Mouse (Mus musculus): ENCODE measurements around the gene Olfr736. TPM values are rescaled to one million over a fixed set of nuclear protein-coding genes. Genes with fewer than 3 reads are reported as not detected.

Gene Olfr736
- polyA plus RNA-seq (2012; ENCODE audit: low replicate concordance): not detected in 2 replicates

DNA sequence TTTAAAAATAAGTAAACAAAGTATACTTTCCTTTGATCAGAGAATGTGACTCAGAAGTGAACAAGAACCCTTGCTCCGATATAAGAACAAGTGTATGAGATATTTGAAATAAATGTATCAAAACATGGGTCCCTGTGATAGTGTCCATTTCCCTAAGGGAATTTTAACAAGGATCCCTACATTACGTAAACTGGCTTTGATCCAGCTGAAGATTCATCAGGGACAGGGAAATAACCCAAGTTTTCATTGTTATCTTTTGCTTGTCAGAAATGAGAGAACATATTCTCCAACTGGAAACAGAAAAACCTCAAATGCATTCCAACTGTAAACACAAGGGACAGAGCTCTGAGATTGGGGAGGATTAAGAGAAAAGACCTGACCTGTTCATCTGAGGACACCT lies at the start of gene Olfr736:
Gene Olfr736, plus strand, starts transcription at position 301 of the 400 bp plus-strand sequence.

DNA sequence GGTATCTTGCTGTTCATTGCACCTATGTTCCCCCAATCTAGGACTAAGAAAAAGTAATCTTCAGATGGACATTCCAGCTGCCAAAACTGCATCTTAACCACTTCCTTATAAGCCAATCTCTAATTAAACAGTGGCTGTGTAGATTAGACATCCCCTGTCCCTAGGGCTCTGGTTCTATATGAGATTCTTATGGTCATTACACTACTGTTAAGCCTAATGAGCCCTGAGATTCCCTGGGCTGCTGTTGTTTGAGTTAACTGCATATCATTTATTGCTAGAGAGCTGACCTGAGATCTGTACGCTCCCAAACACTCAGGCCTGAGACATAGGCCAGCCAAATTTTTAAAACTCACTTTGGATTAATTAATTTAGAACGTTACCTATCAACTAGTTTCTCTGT lies 32.2 kb upstream of the Olfr736 start, which contains the start of gene Olfr735:
Gene Olfr735, minus strand, starts transcription at position 77 of the 400 bp plus-strand sequence.

DNA sequence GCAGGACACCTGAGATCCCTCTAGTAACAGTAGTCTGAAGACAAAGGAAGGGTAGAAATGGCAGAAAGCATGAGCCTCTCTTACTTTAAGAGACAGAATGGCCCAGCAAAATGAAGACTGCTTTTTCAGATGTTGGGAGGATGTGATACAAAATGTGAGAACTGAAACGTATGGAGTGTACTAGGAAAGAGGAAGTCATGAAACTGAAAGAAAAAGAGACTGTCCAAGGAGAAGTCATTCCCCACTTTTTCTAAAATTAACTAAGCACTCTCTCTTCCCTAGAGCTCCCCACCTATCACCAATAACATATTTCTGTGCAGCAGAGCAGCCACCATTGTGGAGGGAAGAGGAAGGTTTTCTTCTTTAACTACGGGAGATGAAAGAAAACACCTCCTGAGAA lies 23.4 kb upstream of the Olfr736 start, which contains the start of gene Tlr11:
Gene Tlr11, plus strand, starts transcription at position 322 of the 400 bp plus-strand sequence.

DNA sequence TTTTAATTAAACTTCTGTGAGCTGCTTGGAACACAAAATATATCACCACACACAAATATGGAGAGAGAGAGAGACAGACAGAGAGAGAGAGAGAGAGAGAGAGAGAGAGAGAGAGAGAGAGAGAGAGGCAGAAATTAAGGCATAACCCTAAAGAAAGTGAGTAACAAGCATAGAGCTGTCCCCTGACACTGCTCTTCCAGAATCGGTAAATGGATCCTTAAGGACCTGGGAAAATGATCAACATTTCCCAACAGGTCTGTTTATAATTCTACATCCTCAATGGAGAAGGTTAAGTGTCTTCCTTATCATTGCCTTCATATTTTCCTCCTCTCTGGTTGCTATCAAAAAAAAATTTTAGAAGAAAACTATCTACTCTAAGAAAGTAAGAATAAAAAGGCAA lies 26.3 kb downstream of the Olfr736 start, which contains the start of gene Olfr738:
Gene Olfr738, plus strand, starts transcription at position 301 of the 400 bp plus-strand sequence.

DNA sequence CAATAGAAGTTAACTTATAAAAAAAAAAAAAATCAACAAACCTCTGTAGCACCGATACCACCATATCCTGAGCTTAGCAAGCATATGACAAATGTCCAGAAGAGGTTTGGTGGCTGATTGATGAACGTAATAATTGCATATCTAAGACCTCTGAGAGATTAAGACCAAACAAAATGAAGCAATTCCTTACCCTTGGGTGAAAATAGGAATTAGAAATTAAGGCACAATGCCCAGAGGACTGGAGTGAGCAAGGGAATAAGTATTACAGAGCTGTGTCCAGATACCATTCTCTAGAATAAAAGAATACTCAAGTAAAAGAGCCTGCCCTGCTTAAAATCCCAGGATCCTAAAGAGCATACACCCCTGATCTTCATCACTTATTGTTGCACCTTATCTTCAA lies 37.4 kb downstream of the Olfr736 start, which contains the start of gene Olfr739:
Gene Olfr739, plus strand, starts transcription at position 301 of the 400 bp plus-strand sequence.

Other genes with a start within 250 kb of the Olfr736 start
- gene Olfr728, start 238.5 kb upstream of the Olfr736 start, polyA plus RNA-seq (2012; ENCODE audit: low replicate concordance): not detected in 2 replicates
- not detected in 2 replicates for gene Olfr729, start 228.3 kb upstream of the Olfr736 start, polyA plus RNA-seq (2012; ENCODE audit: low replicate concordance)
- gene Olfr730, start 193.0 kb upstream of the Olfr736 start, polyA plus RNA-seq (2012; ENCODE audit: low replicate concordance): not detected in 2 replicates
- 0.05 TPM in 1 of 2 replicates, not detected in the other for gene Olfr731, start 139.3 kb upstream of the Olfr736 start, polyA plus RNA-seq (2012; ENCODE audit: low replicate concordance)
- not detected in 2 replicates for gene Olfr732, start 97.0 kb upstream of the Olfr736 start, polyA plus RNA-seq (2012; ENCODE audit: low replicate concordance)
- not detected in 2 replicates for gene Olfr733, start 79.6 kb upstream of the Olfr736 start, polyA plus RNA-seq (2012; ENCODE audit: low replicate concordance)
- not detected in 2 replicates for gene Olfr734, start 54.4 kb upstream of the Olfr736 start, polyA plus RNA-seq (2012; ENCODE audit: low replicate concordance)
- not detected in 2 replicates for gene Olfr735, start 32.3 kb upstream of the Olfr736 start, polyA plus RNA-seq (2012; ENCODE audit: low replicate concordance)
- gene Tlr11, start 23.2 kb upstream of the Olfr736 start, polyA plus RNA-seq (2012; ENCODE audit: low replicate concordance): 0.12 and 0.17 TPM in 2 replicates
- gene Olfr738, start 26.4 kb downstream of the Olfr736 start, polyA plus RNA-seq (2012; ENCODE audit: low replicate concordance): not detected in 2 replicates
- gene Olfr739, start 37.5 kb downstream of the Olfr736 start, polyA plus RNA-seq (2012; ENCODE audit: low replicate concordance): not detected in 2 replicates
- gene Olfr740, start 64.4 kb downstream of the Olfr736 start, polyA plus RNA-seq (2012; ENCODE audit: low replicate concordance): not detected in 2 replicates
- not detected in 2 replicates for gene Olfr741, start 91.6 kb downstream of the Olfr736 start, polyA plus RNA-seq (2012; ENCODE audit: low replicate concordance)
- not detected in 2 replicates for gene Olfr742, start 122.4 kb downstream of the Olfr736 start, polyA plus RNA-seq (2012; ENCODE audit: low replicate concordance)
- not detected in 2 replicates for gene Olfr743, start 140.7 kb downstream of the Olfr736 start, polyA plus RNA-seq (2012; ENCODE audit: low replicate concordance)
- not detected in 2 replicates for gene Olfr744, start 233.7 kb downstream of the Olfr736 start, polyA plus RNA-seq (2012; ENCODE audit: low replicate concordance)